Mouse (Mus musculus) left cerebral cortex, adult 2 months (tissue): ENCODE results near the gene Ucn2. TPM values are rescaled to one million over a fixed set of nuclear protein-coding genes. Genes with fewer than 3 reads are reported as not detected.

Experiments used
- DNase-seq, 2 experiments: peaks; one replicate each; pipeline ENCODE4 v3.0.0; 2021 to 2022; ENCODE audit warnings: low spot score in 2 of 2, mixed read lengths in 1 of 2; ENCODE audit errors: extremely low spot score in 1 of 2
- H3K27ac ChIP-seq: fragments of 200-600 bp; 2 replicates; pipeline ENCODE4 v1.8.1; 2022
- H3K4me3 ChIP-seq: fragments of 200-600 bp; 2 replicates; pipeline ENCODE4 v1.8.1; 2022
- CTCF ChIP-seq: fragments of 200-600 bp; IDR thresholded peaks from 2 replicates; pipeline ENCODE4 v1.8.1; 2022; ENCODE audit warnings: antibody characterized with exemption, mild to moderate bottlenecking, moderate library complexity
- intact Hi-C: fragments of 180-260 bp; cut with DNase I; formaldehyde crosslinking; loops from one replicate; pipeline ENCODE4 v1.15.1; 2025
- total RNA-seq, 2 experiments: library from RNA; stranded (reverse); gene quantifications; 2 replicates each; pipeline ENCODE4 v1.2.3; 2021

Ucn2 gene
- total RNA-seq, 2 experiments from 2014 or later: 0.40 to 0.41 TPM

GRCm38 (mm10) chr9:108998287-108999166 is 12.7 kb downstream of the Ucn2 start:
- intact Hi-C loops: loop anchor here (10.0 kb wide), 1 partner anchor 866 kb away; no protein-coding TSS in a partner anchor
- Histone ChIP-seq H3K4me3 (no peak overlapping the region), H3K27ac (peak overlapping the region; percentile 60)
- no peak for TF ChIP-seq CTCF
- peak in 1 of 2 experiments; percentile 22 for DNase-seq

DNA sequence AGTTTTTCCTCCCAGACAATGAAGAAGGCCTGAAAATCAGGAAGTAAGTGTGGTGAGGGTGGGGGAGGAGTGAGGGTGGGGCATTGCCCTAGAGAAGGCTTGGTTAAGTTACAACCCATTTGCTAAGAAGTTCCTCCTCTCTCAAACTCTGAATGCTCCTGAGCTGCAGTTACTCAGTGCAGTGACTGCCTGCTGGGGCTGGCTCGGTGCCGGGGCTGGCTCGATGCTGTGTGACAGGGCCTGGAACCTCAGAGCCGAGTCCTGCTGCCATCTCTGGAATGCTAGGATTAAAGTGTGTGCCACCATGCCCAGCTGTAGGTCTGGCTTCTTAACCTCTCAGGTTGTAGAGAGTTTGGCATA is 13.3 kb downstream of the Ucn2 start:
- Histone ChIP-seq H3K27ac (peak overlapping the region; percentile 60), H3K4me3 (no peak overlapping the region)
- no peak for DNase-seq
- no peak for TF ChIP-seq CTCF
- intact Hi-C loops: loop anchor here (10.0 kb wide), 1 partner anchor 866 kb away; no protein-coding TSS in a partner anchor

GRCm38 (mm10) chr9:109000726-109001125 is 14.9 kb downstream of the Ucn2 start:
- no peak; the same call in none of the 2 replicates for TF ChIP-seq CTCF
- Histone ChIP-seq H3K27ac (no peak overlapping the region), H3K4me3 (no peak overlapping the region)
- DNase-seq: peak; percentile 63 to 64
- intact Hi-C loops: loop anchor here (2.0 to 10.0 kb wide), 3 partner anchors 122 to 832 kb away; partner anchors contain the start of gene Nme6

DNA sequence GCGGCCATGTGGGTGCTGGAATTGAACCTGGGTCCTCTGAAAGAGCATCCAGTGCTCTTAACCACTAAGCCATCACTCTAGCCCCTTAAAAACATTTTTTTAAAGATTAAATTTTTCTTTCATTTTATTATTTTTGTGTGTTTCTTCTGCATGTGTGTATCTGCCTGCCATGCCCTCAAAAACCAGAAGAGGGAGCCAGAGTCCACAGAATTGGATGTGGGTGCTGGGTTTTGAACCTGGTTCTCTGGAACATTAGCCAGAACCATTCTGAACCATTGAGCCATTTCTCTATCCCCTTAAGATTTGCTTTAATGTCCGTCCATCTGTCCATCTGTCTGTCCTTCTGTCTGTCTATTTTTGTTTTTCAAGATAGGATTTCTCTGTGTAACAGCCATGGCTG is 17.4 kb downstream of the Ucn2 start:
- Histone ChIP-seq H3K27ac (no peak overlapping the region), H3K4me3 (no peak overlapping the region)
- TF ChIP-seq CTCF: peak; percentile 82
- DNase-seq: peak in 1 of 2 experiments; percentile 62
- intact Hi-C loops: loop anchor here (1.0 to 10.0 kb wide), 3 partner anchors 56 to 829 kb away; partner anchors contain the start of genes Nme6 and Trex1

DNA sequence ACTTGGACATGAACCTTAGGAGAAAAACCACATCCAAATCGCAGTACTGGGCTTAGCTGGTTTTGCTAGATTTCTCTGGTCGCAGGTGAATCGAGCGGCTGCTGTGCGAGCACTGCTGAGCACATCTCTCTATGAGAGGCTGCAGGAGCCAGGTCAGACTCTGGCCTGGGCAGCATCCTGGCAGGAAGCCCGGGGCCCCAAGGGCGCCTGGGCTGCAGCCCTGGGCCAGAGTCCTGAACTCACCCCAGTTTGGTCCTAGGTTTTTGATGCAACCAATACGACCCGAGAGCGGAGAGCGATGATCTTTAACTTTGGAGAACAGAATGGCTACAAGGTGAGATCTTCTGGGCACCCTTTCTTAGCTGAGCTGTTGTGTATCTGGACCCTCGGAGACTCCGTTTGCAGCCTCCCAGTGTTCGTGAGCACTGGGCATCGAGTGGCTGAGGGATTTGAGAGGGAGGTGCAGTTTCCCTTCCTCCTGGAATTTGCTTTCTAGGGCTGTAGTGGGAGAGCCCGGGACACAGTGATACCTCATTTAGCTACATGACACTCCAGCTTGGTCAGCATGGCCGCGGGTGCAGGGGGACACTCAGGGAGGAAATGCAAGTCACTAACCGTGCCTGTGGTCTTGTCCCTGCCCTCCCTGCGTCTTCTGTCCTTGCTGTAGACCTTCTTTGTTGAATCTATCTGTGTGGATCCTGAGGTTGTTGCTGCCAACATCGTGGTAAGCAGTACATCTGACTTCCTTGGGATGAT is 21.4 kb downstream of the Ucn2 start:
- no peak overlapping the region for H3K27ac ChIP-seq
- no peak overlapping the region for H3K4me3 ChIP-seq
- TF ChIP-seq CTCF: no peak
- intact Hi-C loops: loop anchor here (10.0 kb wide), 1 partner anchor 598 kb away; no protein-coding TSS in a partner anchor
- DNase-seq: no peak

- Histone ChIP-seq H3K4me3 (no peak overlapping the region), H3K27ac (peak overlapping the region; percentile 83)
- intact Hi-C loops: loop anchor here (2.0 to 10.0 kb wide), 2 partner anchors 15 to 597 kb away; no protein-coding TSS in a partner anchor
- DNase-seq: no peak
- TF ChIP-seq CTCF: no peak
These were observed 22.3 kb downstream of the Ucn2 start for GRCm38 (mm10) chr9:109008081-109008480.

DNA sequence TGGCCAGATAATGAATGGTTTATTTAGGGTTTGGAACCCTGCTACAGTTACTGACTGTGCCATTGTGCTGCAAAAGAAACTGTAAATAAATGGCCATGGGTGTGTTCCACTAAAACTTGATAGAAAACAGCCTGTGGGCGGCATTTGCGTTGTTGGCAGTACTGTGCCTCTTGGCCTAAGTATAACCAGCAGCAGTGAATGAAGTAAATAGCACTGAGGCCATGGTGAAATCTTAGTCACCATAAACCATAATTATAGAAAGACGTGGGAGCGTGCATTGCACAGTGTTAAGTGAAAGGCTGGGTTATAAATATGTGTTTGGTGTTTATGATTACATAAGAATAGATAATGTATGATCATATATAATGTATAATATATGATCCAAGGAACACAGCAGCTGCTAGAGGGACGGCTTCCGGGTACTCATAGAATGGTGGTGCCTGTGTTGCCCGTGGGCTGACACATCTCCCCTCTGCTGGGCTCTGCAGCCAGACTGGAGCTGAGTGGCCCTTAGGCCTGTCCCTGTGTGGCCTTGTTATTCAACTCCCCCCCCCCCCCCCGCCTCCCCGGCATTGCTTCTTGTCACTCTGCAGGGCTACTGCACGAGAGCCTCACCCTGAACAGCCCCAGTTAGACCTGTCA is 23.3 kb downstream of the Ucn2 start:
- Histone ChIP-seq H3K4me3 (no peak overlapping the region), H3K27ac (peak overlapping the region; percentile 83)
- intact Hi-C loops: loop anchor here (1.0 to 10.0 kb wide), 3 partner anchors 14 to 596 kb away; no protein-coding TSS in a partner anchor
- no peak for DNase-seq
- TF ChIP-seq CTCF: no peak

- peak; percentile 39 to 56 for DNase-seq
- intact Hi-C loops: loop anchor here (1.0 to 10.0 kb wide), 3 partner anchors 13 to 595 kb away; no protein-coding TSS in a partner anchor
- TF ChIP-seq CTCF: no peak
- Histone ChIP-seq H3K4me3 (no peak overlapping the region), H3K27ac (peak overlapping the region; percentile 83)
These were observed 24.0 kb downstream of the Ucn2 start for GRCm38 (mm10) chr9:109009636-109010315.

GRCm38 (mm10) chr9:109010316-109010690 is 24.5 kb downstream of the Ucn2 start:
- intact Hi-C loops: no loop called here
- Histone ChIP-seq H3K27ac (peak overlapping the region; percentile 83; the same call in 1 of the 2 replicates), H3K4me3 (no peak overlapping the region)
- DNase-seq: no peak
- no peak for TF ChIP-seq CTCF

DNA sequence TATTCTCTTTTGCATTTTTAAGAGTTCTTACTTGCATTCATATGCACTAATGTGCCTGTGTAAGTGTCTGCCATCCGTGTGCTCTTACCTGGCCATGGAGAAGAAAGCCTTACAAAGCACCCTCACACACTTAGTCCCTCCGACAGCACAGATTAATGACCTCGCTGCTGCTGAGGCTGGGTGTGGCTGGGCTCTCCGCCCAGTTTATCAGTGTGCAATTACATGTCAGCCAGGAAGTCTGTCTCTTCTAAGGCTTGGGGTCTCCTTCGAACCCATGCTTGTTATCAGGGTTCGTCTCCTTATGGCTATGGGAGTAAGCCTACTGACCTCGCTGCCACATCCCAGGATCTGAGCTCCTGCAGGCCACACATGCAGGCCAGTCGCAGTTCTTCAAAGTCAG is 29.6 kb downstream of the Ucn2 start:
- no peak overlapping the region for H3K4me3 ChIP-seq
- H3K27ac ChIP-seq: no peak overlapping the region
- DNase-seq: no peak
- TF ChIP-seq CTCF: no peak
- intact Hi-C loops: no loop called here
